ENCODE assay signal across 18 mouse cellular contexts in genomic region chr11:6480681-6481405, GRCm38 (mm10). TPM values are rescaled to one million over a fixed set of nuclear protein-coding genes. Genes with fewer than 3 reads are reported as not detected.
DNase-seq lines count a peak whose midpoint lies in the region; ATAC-seq and TF ChIP-seq lines count a peak whose summit lies in the region.
"Had no signal": no experiment of that assay in that cellular context is flagged by ENCODE, and none has a peak within 500 bp of the region (broad histone marks: within the 10 kb centered on the region; RNA-seq: fewer than 3 reads in every experiment).

No protein-coding gene starts in this region.

- no peak for TF ChIP-seq EP300 in CH12.LX (IDR thresholded peaks at IDR 0.05; ENCODE audit: low read length)

- H3K4me1 ChIP-seq in embryonic facial prominence, embryonic 14.5 days (ENCODE audit: control insufficient read depth, insufficient read depth, low read length) = no peaks in the 10 kb centered on the region
- H3K4me1 ChIP-seq in embryonic facial prominence, embryonic 10.5 days = peaks cover 14% of the 10 kb centered on the region
- H3K4me1 ChIP-seq in midbrain, embryonic 11.5 days (ENCODE audit: control insufficient read depth, insufficient read depth, low read length) = no peaks in the 10 kb centered on the region
- H3K4me1 ChIP-seq in midbrain, embryonic 16.5 days (ENCODE audit: control insufficient read depth, insufficient read depth, low read length) = 0 out of 2 replicates have a peak, but pooled peaks cover 3% of the 10 kb centered on the region
- peaks cover 0 to 23% of the 10 kb centered on the region in 2 experiments; a peak in 2 of 4 replicates for H3K4me1 ChIP-seq in CH12.LX (ENCODE audit: control insufficient read depth in 1 of 2, insufficient read depth in 2 of 2)
- H3K4me1 ChIP-seq: forebrain, embryonic 15.5 days; limb, embryonic 15.5 days; neural tube, embryonic 12.5 days had no signal

- H3K4me2 ChIP-seq in embryonic facial prominence, embryonic 14.5 days (ENCODE audit: low read depth, low read length) = no peak overlapping the region
- no peak overlapping the region for H3K4me2 ChIP-seq in midbrain, embryonic 11.5 days
- no peak overlapping the region for H3K4me2 ChIP-seq in midbrain, embryonic 16.5 days (ENCODE audit: low read length)
- H3K4me2 ChIP-seq in CH12.LX (ENCODE audit: insufficient read depth, low read depth, poor library complexity, severe bottlenecking) (no peak overlapping the region), myocyte (ENCODE audit: low read depth) (peak overlapping the region; percentile 69)
- H3K4me2 ChIP-seq: forebrain, embryonic 15.5 days; intestine, embryonic 15.5 days; kidney, embryonic 15.5 days; limb, embryonic 15.5 days; liver, embryonic 15.5 days; neural tube, embryonic 12.5 days had no signal

- TF ChIP-seq CTCF in CH12.LX (conservative IDR thresholded peaks at IDR 0.05 in 1 of 2, IDR thresholded peaks at IDR 0.05 in 1 of 2; ENCODE audit: low read depth in 2 of 2, low read length in 2 of 2) = no peak

- H3ac ChIP-seq in myocyte (ENCODE audit: control insufficient read depth, insufficient read length) = no peak overlapping the region

- H3K79me2 ChIP-seq in CH12.LX (replicated peaks; ENCODE audit: control insufficient read depth, extremely low read depth, insufficient read depth, poor library complexity, severe bottlenecking) = no peaks in the 10 kb centered on the region
- H3K79me2 ChIP-seq in myocyte (ENCODE audit: control insufficient read depth, insufficient read depth) = no peaks in the 10 kb centered on the region

- no peaks in the 10 kb centered on the region for H3K9me3 ChIP-seq in embryonic facial prominence, embryonic 14.5 days (ENCODE audit: control insufficient read depth, low read length)
- no peaks in the 10 kb centered on the region for H3K9me3 ChIP-seq in embryonic facial prominence, embryonic 10.5 days
- H3K9me3 ChIP-seq in midbrain, embryonic 11.5 days (ENCODE audit: control insufficient read depth, low read length) = no peaks in the 10 kb centered on the region
- H3K9me3 ChIP-seq in midbrain, embryonic 16.5 days (replicated peaks; ENCODE audit: control insufficient read depth, low read length, poor library complexity, severe bottlenecking) = no peaks in the 10 kb centered on the region
- no peaks in the 10 kb centered on the region for H3K9me3 ChIP-seq in CH12.LX (replicated peaks; ENCODE audit: low read length)
- H3K9me3 ChIP-seq: forebrain, embryonic 15.5 days; heart, embryonic 10.5 days; intestine, embryonic 15.5 days; kidney, embryonic 15.5 days; limb, embryonic 15.5 days; liver, embryonic 15.5 days; midbrain, embryonic 10.5 days; neural tube, embryonic 12.5 days had no signal

- in situ Hi-C loops in CH12.LX (cut with MboI; ENCODE audit: low pct_ligation_motif_present, low pct_unique_long_range_greater_than_20kb, low sequenced_read_pairs) = no loop called here

- no peak overlapping the region for H3K4me3 ChIP-seq in embryonic facial prominence, embryonic 14.5 days (ENCODE audit: low read depth, low read length)
- no peak overlapping the region for H3K4me3 ChIP-seq in embryonic facial prominence, embryonic 10.5 days
- H3K4me3 ChIP-seq in midbrain, embryonic 11.5 days (ENCODE audit: low read depth, low read length) = no peak overlapping the region
- H3K4me3 ChIP-seq in midbrain, embryonic 16.5 days (ENCODE audit: low read depth, low read length) = no peak overlapping the region
- H3K4me3 ChIP-seq in CH12.LX (replicated peaks in 1 of 3; ENCODE audit: low read depth in 2 of 3, low read length in 2 of 3, poor library complexity in 1 of 3) (no peak overlapping the region), myocyte (no peak overlapping the region)
- H3K4me3 ChIP-seq: forebrain, embryonic 15.5 days; heart, embryonic 10.5 days; intestine, embryonic 15.5 days; kidney, embryonic 15.5 days; limb, embryonic 15.5 days; liver, embryonic 15.5 days; midbrain, embryonic 10.5 days; neural tube, embryonic 12.5 days had no signal

- 0 out of 2 replicates have a peak overlapping the region, but pooled peaks have one; percentile 6 for H3K9ac ChIP-seq in embryonic facial prominence, embryonic 14.5 days (ENCODE audit: low read depth, low read length)
- no peak overlapping the region for H3K9ac ChIP-seq in midbrain, embryonic 11.5 days (ENCODE audit: low read length)
- no peak overlapping the region for H3K9ac ChIP-seq in midbrain, embryonic 16.5 days (ENCODE audit: low read depth, low read length)
- no peak overlapping the region for H3K9ac ChIP-seq in CH12.LX (ENCODE audit: insufficient read depth, low read depth)
- H3K9ac ChIP-seq: forebrain, embryonic 15.5 days; intestine, embryonic 15.5 days; kidney, embryonic 15.5 days; limb, embryonic 15.5 days; liver, embryonic 15.5 days; neural tube, embryonic 12.5 days had no signal

- WGBS in embryonic facial prominence, embryonic 14.5 days = 78% methylated on average over 13 of the region's 13 CpGs
- WGBS in embryonic facial prominence, embryonic 10.5 days = 82% methylated on average over 13 of the region's 13 CpGs
- 80% methylated on average over 13 of the region's 13 CpGs for WGBS in midbrain, embryonic 11.5 days
- WGBS in midbrain, embryonic 16.5 days = 82% methylated on average over 13 of the region's 13 CpGs

- dilution Hi-C loops in CH12.LX (cut with MboI; ENCODE audit: extremely low pct_ligation_motif_present, extremely low pct_unique_long_range_greater_than_20kb, low sequenced_read_pairs) = no loop called here

- TF ChIP-seq RAD21 in CH12.LX (IDR thresholded peaks at IDR 0.05; ENCODE audit: low read depth, low read length) = no peak

- no peak for TF ChIP-seq POLR2A in CH12.LX (IDR thresholded peaks at IDR 0.05; ENCODE audit: low read depth, low read length)
- TF ChIP-seq POLR2A in myocyte (IDR thresholded peaks at IDR 0.05; ENCODE audit: insufficient read length, low read depth) = no peak

- 0 out of 2 replicates have a peak overlapping the region, but pooled peaks have one; percentile 21 for H3K27ac ChIP-seq in embryonic facial prominence, embryonic 14.5 days (replicated peaks; ENCODE audit: low read depth, low read length)
- no peak overlapping the region for H3K27ac ChIP-seq in embryonic facial prominence, embryonic 10.5 days (replicated peaks)
- no peak overlapping the region for H3K27ac ChIP-seq in midbrain, embryonic 11.5 days (ENCODE audit: low read depth, low read length)
- no peak overlapping the region for H3K27ac ChIP-seq in midbrain, embryonic 16.5 days (ENCODE audit: low read length)
- H3K27ac ChIP-seq in CH12.LX (ENCODE audit: insufficient read depth, low read depth) = no peak overlapping the region
- H3K27ac ChIP-seq: forebrain, embryonic 15.5 days; heart, embryonic 10.5 days; intestine, embryonic 15.5 days; kidney, embryonic 15.5 days; limb, embryonic 15.5 days; liver, embryonic 15.5 days; macrophage; midbrain, embryonic 10.5 days; neural tube, embryonic 12.5 days had no signal

- no peaks in the 10 kb centered on the region for H3K36me3 ChIP-seq in embryonic facial prominence, embryonic 14.5 days (ENCODE audit: control insufficient read depth, insufficient read depth, low read length)
- no peaks in the 10 kb centered on the region for H3K36me3 ChIP-seq in embryonic facial prominence, embryonic 10.5 days (replicated peaks)
- H3K36me3 ChIP-seq in midbrain, embryonic 11.5 days (ENCODE audit: control insufficient read depth, insufficient read depth, low read length) = no peaks in the 10 kb centered on the region
- H3K36me3 ChIP-seq in midbrain, embryonic 16.5 days (ENCODE audit: control insufficient read depth, insufficient read depth, low read length) = no peaks in the 10 kb centered on the region
- H3K36me3 ChIP-seq in CH12.LX (replicated peaks in 1 of 2; ENCODE audit: control insufficient read depth in 1 of 2, insufficient read depth in 1 of 2, low read length in 1 of 2) = no peaks in the 10 kb centered on the region
- no peaks in the 10 kb centered on the region for H3K36me3 ChIP-seq in myocyte (ENCODE audit: control insufficient read depth, insufficient read depth)
- H3K36me3 ChIP-seq: forebrain, embryonic 15.5 days; heart, embryonic 10.5 days; intestine, embryonic 15.5 days; kidney, embryonic 15.5 days; limb, embryonic 15.5 days; liver, embryonic 15.5 days; midbrain, embryonic 10.5 days; neural tube, embryonic 12.5 days had no signal

- ATAC-seq in embryonic facial prominence, embryonic 14.5 days (ENCODE audit: low read depth) = peak; percentile 19; the same call in 1 of the 2 replicates
- ATAC-seq in midbrain, embryonic 11.5 days (ENCODE audit: low FRiP score) = no peak
- ATAC-seq in midbrain, embryonic 16.5 days = no peak
- ATAC-seq: forebrain, embryonic 15.5 days; intestine, embryonic 15.5 days had no signal

- no peaks in the 10 kb centered on the region for H3K27me3 ChIP-seq in embryonic facial prominence, embryonic 14.5 days (replicated peaks; ENCODE audit: control insufficient read depth, insufficient read depth, low read length)
- no peaks in the 10 kb centered on the region for H3K27me3 ChIP-seq in embryonic facial prominence, embryonic 10.5 days (replicated peaks; ENCODE audit: low read depth, poor library complexity, severe bottlenecking)
- H3K27me3 ChIP-seq in midbrain, embryonic 11.5 days (ENCODE audit: control insufficient read depth, insufficient read depth, low read length) = no peaks in the 10 kb centered on the region
- H3K27me3 ChIP-seq in midbrain, embryonic 16.5 days (ENCODE audit: control insufficient read depth, insufficient read depth, low read depth, low read length) = peaks cover 2% of the 10 kb centered on the region; the same call in 1 of the 2 replicates
- H3K27me3 ChIP-seq in CH12.LX (replicated peaks) (no peaks in the 10 kb centered on the region), myocyte (ENCODE audit: control insufficient read depth, insufficient read depth, insufficient read length) (no peaks in the 10 kb centered on the region)
- H3K27me3 ChIP-seq: forebrain, embryonic 15.5 days; intestine, embryonic 15.5 days; kidney, embryonic 15.5 days; limb, embryonic 15.5 days; liver, embryonic 15.5 days; neural tube, embryonic 12.5 days had no signal

- DNase-seq in embryonic facial prominence, embryonic 14.5 days (ENCODE audit: low spot score) = peak; percentile 75
- no peak for DNase-seq in embryonic facial prominence, embryonic 10.5 days (ENCODE audit: low spot score)
- DNase-seq in midbrain, embryonic 11.5 days (ENCODE audit: low spot score, missing footprints) = peak; percentile 47
- DNase-seq in CH12.LX (ENCODE audit: extremely low read depth) = no peak
- no peak for DNase-seq in kidney, adult 8-10 months
- DNase-seq: layer of hippocampus, postnatal 36 days; thymus, postnatal 14 days had no signal

RNA-seq across cellular contexts. Expression of gene Purb, which starts 5.1 kb away (rescaled TPM):
- 28.8 and 29.2 TPM in 2 replicates for polyA plus RNA-seq in embryonic facial prominence, embryonic 14.5 days (2014; fragmentation: Nextera tagmentation; extraction: Ambion mirVana)
- polyA plus RNA-seq in embryonic facial prominence, embryonic 10.5 days (2016; fragmentation: Nextera tagmentation; extraction: Ambion mirVana) = 17.5 and 17.7 TPM in 2 replicates
- polyA plus RNA-seq in midbrain, embryonic 11.5 days (2014; fragmentation: Nextera tagmentation; extraction: Ambion mirVana) = 12.8 and 13.7 TPM in 2 replicates
- polyA plus RNA-seq in midbrain, embryonic 16.5 days (2015; fragmentation: Nextera tagmentation; extraction: Ambion mirVana) = 11.2 and 11.7 TPM in 2 replicates
- total RNA-seq in CH12.LX (2012; rRNA removed) (19.3 and 29.7 TPM in 2 replicates), CH12.LX (2014; rRNA removed) (45.2 and 50.5 TPM in 2 replicates)
- polyA plus RNA-seq in CH12.LX (2012; ENCODE audit: insufficient read length, low read depth) (35.0 and 42.4 TPM in 2 replicates), myocyte (2012; fragmentation: generic; extraction: Trizol) (33.2 TPM)

RNA-seq across cellular contexts. Expression of gene H2afv, which starts 36.6 kb away (rescaled TPM):
- polyA plus RNA-seq in embryonic facial prominence, embryonic 14.5 days (2014; fragmentation: Nextera tagmentation; extraction: Ambion mirVana) = 428 and 463 TPM in 2 replicates
- 746 and 786 TPM in 2 replicates for polyA plus RNA-seq in embryonic facial prominence, embryonic 10.5 days (2016; fragmentation: Nextera tagmentation; extraction: Ambion mirVana)
- polyA plus RNA-seq in midbrain, embryonic 11.5 days (2014; fragmentation: Nextera tagmentation; extraction: Ambion mirVana) = 966 and 1,015 TPM in 2 replicates
- 203 and 224 TPM in 2 replicates for polyA plus RNA-seq in midbrain, embryonic 16.5 days (2015; fragmentation: Nextera tagmentation; extraction: Ambion mirVana)
- 51.4 and 73.2 TPM in 2 replicates for total RNA-seq in CH12.LX (2012; rRNA removed)
- 37.8 and 46.6 TPM in 2 replicates for total RNA-seq in CH12.LX (2014; rRNA removed)
- polyA plus RNA-seq in CH12.LX (2012; ENCODE audit: insufficient read length, low read depth) = 63.7 and 67.6 TPM in 2 replicates
- 175 TPM for polyA plus RNA-seq in myocyte (2012; fragmentation: generic; extraction: Trizol)

RNA-seq across cellular contexts. Expression of gene Myo1g, which starts 39.9 kb away (rescaled TPM):
- 2.1 and 2.4 TPM in 2 replicates for polyA plus RNA-seq in embryonic facial prominence, embryonic 14.5 days (2014; fragmentation: Nextera tagmentation; extraction: Ambion mirVana)
- polyA plus RNA-seq in embryonic facial prominence, embryonic 10.5 days (2016; fragmentation: Nextera tagmentation; extraction: Ambion mirVana) = 0.75 and 1.1 TPM in 2 replicates
- polyA plus RNA-seq in midbrain, embryonic 11.5 days (2014; fragmentation: Nextera tagmentation; extraction: Ambion mirVana) = 0.46 and 0.92 TPM in 2 replicates
- 0.19 and 0.53 TPM in 2 replicates for polyA plus RNA-seq in midbrain, embryonic 16.5 days (2015; fragmentation: Nextera tagmentation; extraction: Ambion mirVana)
- 279 and 335 TPM in 2 replicates for total RNA-seq in CH12.LX (2012; rRNA removed)
- total RNA-seq in CH12.LX (2014; rRNA removed) = 265 and 268 TPM in 2 replicates
- 279 and 284 TPM in 2 replicates for polyA plus RNA-seq in CH12.LX (2012; ENCODE audit: insufficient read length, low read depth)
- polyA plus RNA-seq in myocyte (2012; fragmentation: generic; extraction: Trizol) = 0.04 TPM

Comparison
In these comparisons a context has a peak if more than half of its experiments do, and no peak if none do; other contexts are left out.
1. DNase-seq: peak in embryonic facial prominence, embryonic 14.5 days (single experiment) and midbrain, embryonic 11.5 days (single experiment); none in embryonic facial prominence, embryonic 10.5 days (single experiment), CH12.LX (single experiment) and kidney, adult 8-10 months (0 of 2).
2. RNA of gene Myo1g, which starts 39.9 kb away (polyA plus RNA-seq): 279 to 284 TPM in CH12.LX; 2.1 to 2.4 TPM in embryonic facial prominence, embryonic 14.5 days, 0.46 to 0.92 TPM in midbrain, embryonic 11.5 days, 0.75 to 1.1 TPM in embryonic facial prominence, embryonic 10.5 days, 0.19 to 0.53 TPM in midbrain, embryonic 16.5 days and 0.04 TPM in myocyte (single experiment); every median in the first group is over 10 times any median in the second.